Mouse (Mus musculus) erythroblast, embryonic 14.5 days (primary cell): ENCODE results near the gene S1pr1.

Experiments used
- GATA1 ChIP-seq: IDR thresholded peaks from 2 replicates; pipeline ENCODE4 v1.6.1; 2012; ENCODE audit warnings: low read length, inconsistent platforms, mixed read lengths
- TAL1 ChIP-seq: IDR thresholded peaks from 3 replicates; pipeline ENCODE4 v1.6.1; 2012; ENCODE audit warnings: low read length, inconsistent platforms, mixed read lengths

- TF ChIP-seq TAL1 = no peak
- TF ChIP-seq GATA1 = no peak
Observed at GRCm38 (mm10) chr3:115754466-115754865, 39.6 kb upstream of the S1pr1 start.
